ENCODE assay signal across 8 mouse cellular contexts in the genomic region with DNA sequence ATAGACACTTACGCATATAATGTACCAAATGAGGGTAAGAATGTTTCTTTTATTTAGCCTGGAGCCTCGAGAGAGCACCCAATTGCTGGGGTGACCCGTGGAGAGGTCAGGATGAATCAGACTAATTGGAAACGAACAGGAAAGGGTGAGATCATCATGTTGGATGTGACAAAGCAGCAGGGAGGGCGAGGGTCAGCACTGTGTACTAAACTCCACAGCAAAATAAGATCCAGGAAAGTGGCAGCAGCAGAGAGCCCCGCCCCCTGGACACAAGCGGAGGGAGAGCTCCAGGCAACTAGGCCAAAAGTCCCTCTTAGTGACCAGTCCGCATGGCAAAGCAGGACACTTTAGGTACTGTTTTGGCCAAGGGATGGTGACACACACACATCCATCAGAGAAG. TPM values are rescaled to one million over a fixed set of nuclear protein-coding genes. Genes with fewer than 3 reads are reported as not detected.
DNase-seq lines count a peak whose midpoint lies in the region; ATAC-seq and TF ChIP-seq lines count a peak whose summit lies in the region.

No protein-coding gene starts in this region.

- H3K27ac ChIP-seq in forebrain, embryonic 11.5 days (ENCODE audit: low read depth, low read length): no peak overlapping the region
- no peak overlapping the region for H3K27ac ChIP-seq in forebrain, embryonic 15.5 days (replicated peaks)
- H3K27ac ChIP-seq in CH12.LX (ENCODE audit: insufficient read depth, low read depth): peak overlapping the region; percentile 98
- peak overlapping the region; percentile 53 for H3K27ac ChIP-seq in heart, adult 2 months
- no peak overlapping the region for H3K27ac ChIP-seq in lung, embryonic 14.5 days (ENCODE audit: low read depth)

- ATAC-seq in forebrain, embryonic 11.5 days (replicated peaks; ENCODE audit: low FRiP score): no peak
- no peak for ATAC-seq in forebrain, embryonic 15.5 days (replicated peaks)
- no peak for ATAC-seq in lung, embryonic 14.5 days (ENCODE audit: insufficient read depth)

- in situ Hi-C loops in CH12.LX (cut with MboI; ENCODE audit: low pct_ligation_motif_present, low pct_unique_long_range_greater_than_20kb, low sequenced_read_pairs): loop anchor here (5.0 kb wide), 1 partner anchor 148 kb away; no protein-coding TSS in a partner anchor

- 0 out of 2 replicates have a peak, but pooled peaks cover 8% of the 10 kb centered on the region for H3K4me1 ChIP-seq in forebrain, embryonic 11.5 days (replicated peaks; ENCODE audit: control insufficient read depth, insufficient read depth, low read length)
- peaks cover 10% of the 10 kb centered on the region for H3K4me1 ChIP-seq in forebrain, embryonic 15.5 days
- peaks cover 68 to 81% of the 10 kb centered on the region in 2 experiments for H3K4me1 ChIP-seq in CH12.LX (ENCODE audit: control insufficient read depth in 1 of 2, insufficient read depth in 2 of 2)
- peaks cover 25% of the 10 kb centered on the region for H3K4me1 ChIP-seq in heart, adult 2 months (ENCODE audit: control insufficient read depth, insufficient read depth, low read length)
- peaks cover 25% of the 10 kb centered on the region for H3K4me1 ChIP-seq in lung, embryonic 14.5 days (ENCODE audit: insufficient read depth)

- no peak overlapping the region for H3K4me3 ChIP-seq in forebrain, embryonic 11.5 days (ENCODE audit: low read depth, low read length)
- no peak overlapping the region for H3K4me3 ChIP-seq in forebrain, embryonic 15.5 days
- peak overlapping the region in 2 of 3 experiments; percentile 21 to 67 for H3K4me3 ChIP-seq in CH12.LX (replicated peaks in 1 of 3; ENCODE audit: low read depth in 2 of 3, low read length in 2 of 3, poor library complexity in 1 of 3)
- no peak overlapping the region for H3K4me3 ChIP-seq in heart, adult 2 months
- H3K4me3 ChIP-seq in lung, embryonic 14.5 days (ENCODE audit: low read depth, low read length): no peak overlapping the region

- H3K4me2 ChIP-seq in forebrain, embryonic 11.5 days (ENCODE audit: low read depth, low read length, severe bottlenecking): no peak overlapping the region
- no peak overlapping the region for H3K4me2 ChIP-seq in forebrain, embryonic 15.5 days (replicated peaks)
- peak overlapping the region; percentile 42; the same call in 1 of the 2 replicates for H3K4me2 ChIP-seq in CH12.LX (ENCODE audit: insufficient read depth, low read depth, poor library complexity, severe bottlenecking)
- no peak overlapping the region for H3K4me2 ChIP-seq in lung, embryonic 14.5 days

- no peaks in the 10 kb centered on the region for H3K36me3 ChIP-seq in forebrain, embryonic 11.5 days (ENCODE audit: control insufficient read depth, insufficient read depth, low read length)
- H3K36me3 ChIP-seq in forebrain, embryonic 15.5 days: no peaks in the 10 kb centered on the region
- H3K36me3 ChIP-seq in CH12.LX (replicated peaks in 1 of 2; ENCODE audit: control insufficient read depth in 1 of 2, insufficient read depth in 1 of 2, low read length in 1 of 2): peaks cover 0 to 3% of the 10 kb centered on the region in 2 experiments
- H3K36me3 ChIP-seq in heart, adult 2 months (ENCODE audit: control insufficient read depth, insufficient read depth, low read length): no peaks in the 10 kb centered on the region
- H3K36me3 ChIP-seq in lung, embryonic 14.5 days (ENCODE audit: insufficient read depth): no peaks in the 10 kb centered on the region

- no peaks in the 10 kb centered on the region for H3K27me3 ChIP-seq in forebrain, embryonic 11.5 days (ENCODE audit: control insufficient read depth, insufficient read depth, low read length)
- H3K27me3 ChIP-seq in forebrain, embryonic 15.5 days: no peaks in the 10 kb centered on the region
- no peaks in the 10 kb centered on the region for H3K27me3 ChIP-seq in CH12.LX (replicated peaks)
- H3K27me3 ChIP-seq in heart, adult 2 months (ENCODE audit: control insufficient read depth, insufficient read depth, low read length): no peaks in the 10 kb centered on the region
- no peaks in the 10 kb centered on the region for H3K27me3 ChIP-seq in lung, embryonic 14.5 days (ENCODE audit: insufficient read depth, low read length)

- intact Hi-C loops in heart, adult 2 months (cut with DNase I): loop anchor here (2.0 kb wide), 2 partner anchors 23 to 31 kb away; no protein-coding TSS in a partner anchor

- TF ChIP-seq RAD21 in CH12.LX (IDR thresholded peaks at IDR 0.05; ENCODE audit: low read depth, low read length): no peak

- WGBS in forebrain, embryonic 11.5 days: 59% methylated on average over 8 of the region's 8 CpGs
- whole genome bisulfite sequencing in forebrain, embryonic 15.5 days: 52% methylated on average over 8 of the region's 8 CpGs
- WGBS in heart, adult 2 months: 37% methylated on average over 8 of the region's 8 CpGs
- WGBS in lung, embryonic 14.5 days: 47% methylated on average over 8 of the region's 8 CpGs

- TF ChIP-seq CTCF in CH12.LX (conservative IDR thresholded peaks at IDR 0.05 in 1 of 2, IDR thresholded peaks at IDR 0.05 in 1 of 2; ENCODE audit: low read depth in 2 of 2, low read length in 2 of 2): no peak
- TF ChIP-seq CTCF in heart, adult 2 months (IDR thresholded peaks at IDR 0.05): 0 out of 2 replicates have a peak, but pooled peaks have one; percentile 4
- TF ChIP-seq CTCF in lung, embryonic 14.5 days (IDR thresholded peaks at IDR 0.05; ENCODE audit: low read depth): no peak

- TF ChIP-seq EP300 in CH12.LX (IDR thresholded peaks at IDR 0.05; ENCODE audit: low read length): no peak
- no peak for TF ChIP-seq EP300 in heart, adult 2 months (IDR thresholded peaks at IDR 0.05; ENCODE audit: insufficient read depth, low read depth, low read length)

- dilution Hi-C loops in CH12.LX (cut with MboI; ENCODE audit: extremely low pct_ligation_motif_present, extremely low pct_unique_long_range_greater_than_20kb, low sequenced_read_pairs): no loop called here

- no peak for TF ChIP-seq POLR2A in CH12.LX (IDR thresholded peaks at IDR 0.05; ENCODE audit: low read depth, low read length)
- TF ChIP-seq POLR2A in heart, adult 2 months (IDR thresholded peaks at IDR 0.05; ENCODE audit: insufficient read depth, low read depth, low read length): no peak

- peak; percentile 42 for DNase-seq in forebrain, embryonic 11.5 days (ENCODE audit: low spot score)
- DNase-seq in CH12.LX (ENCODE audit: extremely low read depth): no peak
- peak; percentile 67 to 77 for DNase-seq in heart, adult 2 months
- peak; percentile 43 for DNase-seq in lung, embryonic 14.5 days
- DNase-seq in layer of hippocampus, adult 11-12 months (ENCODE audit: low spot score): no peak
- DNase-seq in layer of hippocampus, postnatal 36 days: no peak
- no peak for DNase-seq in embryo, embryonic 10 days (ENCODE audit: low spot score)

- H3K9ac ChIP-seq in forebrain, embryonic 11.5 days (ENCODE audit: low read length): no peak overlapping the region
- H3K9ac ChIP-seq in forebrain, embryonic 15.5 days (replicated peaks): no peak overlapping the region
- no peak overlapping the region; the same call in 1 of the 2 replicates for H3K9ac ChIP-seq in CH12.LX (ENCODE audit: insufficient read depth, low read depth)
- no peak overlapping the region for H3K9ac ChIP-seq in heart, adult 2 months (ENCODE audit: low read depth, low read length)
- H3K9ac ChIP-seq in lung, embryonic 14.5 days: no peak overlapping the region

- no peaks in the 10 kb centered on the region for H3K79me2 ChIP-seq in CH12.LX (replicated peaks; ENCODE audit: control insufficient read depth, extremely low read depth, insufficient read depth, poor library complexity, severe bottlenecking)
- H3K79me2 ChIP-seq in heart, adult 2 months (replicated peaks; ENCODE audit: control insufficient read depth, insufficient read depth, low read length): no peaks in the 10 kb centered on the region

- no peaks in the 10 kb centered on the region for H3K9me3 ChIP-seq in forebrain, embryonic 11.5 days (ENCODE audit: control insufficient read depth, low read length)
- H3K9me3 ChIP-seq in forebrain, embryonic 15.5 days: no peaks in the 10 kb centered on the region
- no peaks in the 10 kb centered on the region for H3K9me3 ChIP-seq in CH12.LX (replicated peaks; ENCODE audit: low read length)
- no peaks in the 10 kb centered on the region for H3K9me3 ChIP-seq in lung, embryonic 14.5 days (ENCODE audit: low read depth, low read length)

TF ChIP-seq in CH12.LX, 34 proteins besides CTCF, POLR2A, EP300 and RAD21:
- TF ChIP-seq IRF4 (IDR thresholded peaks at IDR 0.05; ENCODE audit: low read depth, low read length): no peak
- TF ChIP-seq MXI1 (IDR thresholded peaks at IDR 0.05; ENCODE audit: low read depth, low read length): no peak
- peak; percentile 25; the same call in 1 of the 2 replicates for TF ChIP-seq ETS1 (conservative IDR thresholded peaks at IDR 0.05; ENCODE audit: low read depth, low read length)

RNA-seq across cellular contexts. Expression of gene Sik1, which starts 18.4 kb away (rescaled TPM):
- polyA plus RNA-seq in forebrain, embryonic 11.5 days (2014; fragmentation: Nextera tagmentation; extraction: Ambion mirVana): 15.6 and 16.7 TPM in 2 replicates
- polyA plus RNA-seq in forebrain, embryonic 15.5 days (2015; fragmentation: Nextera tagmentation; extraction: Ambion mirVana): 17.3 and 24.5 TPM in 2 replicates
- total RNA-seq in CH12.LX (2012; rRNA removed) (56.7 and 56.9 TPM in 2 replicates), CH12.LX (2014; rRNA removed) (16.0 and 17.1 TPM in 2 replicates)
- polyA plus RNA-seq in CH12.LX (2012; ENCODE audit: insufficient read length, low read depth): 27.7 and 36.7 TPM in 2 replicates
- 10 to 100 TPM; 39.6 to 62.7 TPM for total RNA-seq in heart, adult 2 months (2021)
- polyA plus RNA-seq in heart, adult 2 months (2012; rRNA removed): 15.4 and 21.0 TPM in 2 replicates
- polyA plus RNA-seq in lung, embryonic 14.5 days (2014; fragmentation: Nextera tagmentation; extraction: Ambion mirVana): 25.0 and 26.2 TPM in 2 replicates
- total RNA-seq in layer of hippocampus, postnatal 36 days (2021): 10 to 100 TPM; 16.9 to 18.0 TPM

Comparison
In these comparisons a context has a peak if more than half of its experiments do, and no peak if none do; other contexts are left out.
1. DNase-seq: peak in forebrain, embryonic 11.5 days (single experiment), heart, adult 2 months (2 of 2) and lung, embryonic 14.5 days (single experiment); none in CH12.LX (single experiment), layer of hippocampus, adult 11-12 months (single experiment), layer of hippocampus, postnatal 36 days (0 of 2) and embryo, embryonic 10 days (single experiment).
2. H3K27ac ChIP-seq: peak in CH12.LX (single experiment) and heart, adult 2 months (single experiment); none in forebrain, embryonic 11.5 days (single experiment), forebrain, embryonic 15.5 days (single experiment) and lung, embryonic 14.5 days (single experiment).
3. H3K4me3 ChIP-seq: peak in CH12.LX (2 of 3); none in forebrain, embryonic 11.5 days (single experiment), forebrain, embryonic 15.5 days (single experiment), heart, adult 2 months (single experiment) and lung, embryonic 14.5 days (single experiment).